Mouse (Mus musculus) heart, adult 9 months (tissue): Measurements from ENCODE around the gene Gm8879.
"Not testable (repeated sequence)": the region's sequence is repeated elsewhere in the genome, so short reads cannot be mapped to it uniquely, and the experiment has no call there.

Experiments
- DNase-seq, 2 experiments: peaks; one replicate each; pipeline ENCODE4 v3.0.0; 2022; ENCODE audit warnings: low spot score in 2 of 2

Gene Gm8879

DNA sequence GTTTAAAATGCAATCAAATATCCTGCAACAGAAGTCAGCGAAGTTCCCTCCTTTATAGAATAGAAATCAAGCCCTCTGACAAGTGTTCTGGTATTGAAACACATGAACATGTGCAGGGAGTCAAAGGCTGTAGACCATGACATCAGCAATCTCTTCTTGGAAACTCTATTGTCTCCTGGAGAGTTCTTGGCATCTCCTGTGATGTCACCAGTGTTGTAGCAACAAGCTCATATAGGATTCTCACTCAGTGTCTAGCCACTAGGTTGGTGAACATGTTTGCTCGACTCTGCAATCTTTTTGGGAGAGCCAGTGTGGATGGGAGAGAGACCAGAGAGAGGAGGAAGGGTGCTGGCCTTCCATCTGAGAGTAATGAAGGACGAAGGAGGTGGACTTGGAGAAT, at the start of gene Gm8879:
Gm8879 (plus strand) TSS at position 301 of the 400 bp plus-strand sequence.
- DNase-seq, result not testable (repeated sequence)

DNA sequence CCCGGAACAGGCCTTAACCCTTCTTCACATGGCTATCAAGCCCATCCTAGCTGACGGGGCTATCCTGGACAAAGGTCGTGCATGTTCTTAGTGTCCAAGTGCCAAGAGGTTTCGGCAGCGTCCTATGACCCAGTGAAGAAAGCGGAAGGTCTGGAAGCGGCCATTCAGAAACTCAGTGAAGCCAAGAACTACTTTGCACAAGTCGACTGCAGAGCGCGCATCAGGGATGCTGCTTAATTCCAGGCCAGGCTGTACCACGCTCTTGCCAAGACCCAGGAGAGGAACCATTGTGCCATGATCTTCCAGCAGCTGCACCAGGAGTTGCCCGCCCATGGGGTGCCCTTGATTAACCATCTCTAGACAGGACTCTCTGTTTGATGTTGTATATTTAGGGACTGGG, 10.6 kb downstream of the Gm8879 start:
- DNase-seq, result not testable (repeated sequence)
